Mouse (Mus musculus): ENCODE results near the gene Myh14. TPM values are rescaled to one million over a fixed set of nuclear protein-coding genes. Genes with fewer than 3 reads are reported as not detected.

Myh14 gene
- polyA plus RNA-seq, 1 experiment from 2014 or later = 1.3 TPM

DNA sequence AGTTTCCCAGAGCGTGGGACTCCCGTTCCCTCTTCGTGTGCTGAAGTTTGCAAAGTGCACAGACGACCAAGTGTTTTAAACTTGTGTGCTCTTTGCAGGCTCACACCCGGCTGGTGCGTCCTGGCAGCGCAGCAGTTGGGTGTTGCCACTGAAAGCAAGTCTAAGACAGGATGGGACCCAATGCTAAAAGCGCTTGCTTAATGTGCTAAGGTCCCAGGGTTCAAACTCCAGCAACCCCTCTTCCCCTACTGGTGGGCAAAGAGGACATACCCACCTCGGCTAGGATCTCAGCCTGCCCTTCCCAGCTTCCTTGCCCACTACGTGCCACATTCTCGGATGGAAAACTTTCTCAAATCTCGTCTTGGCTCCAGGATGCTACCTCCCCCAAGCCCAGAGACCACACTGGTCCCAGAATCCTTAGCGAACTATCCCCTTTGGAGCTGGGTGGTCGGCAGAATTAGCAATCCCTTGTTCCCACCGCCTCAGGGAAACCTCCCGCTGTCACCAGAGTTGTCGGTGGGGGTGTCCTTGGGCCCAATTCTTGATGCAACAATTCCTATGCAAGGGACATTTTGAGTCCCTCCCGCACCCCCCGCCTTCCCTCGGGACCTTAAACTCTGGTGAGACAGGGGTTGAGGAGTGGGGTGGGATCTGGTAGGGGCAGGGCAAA, 67.3 kb downstream of the Myh14 start:
- no peak for ATAC-seq (ENCODE audit: low FRiP score)
- Histone ChIP-seq H3K4me3 (ENCODE audit: low read depth, low read length) (peak overlapping the region; percentile 24; the same call in 1 of the 2 replicates), H3K9ac (ENCODE audit: low read length) (peak overlapping the region; percentile 37; the same call in 1 of the 2 replicates), H3K27me3 (ENCODE audit: control insufficient read depth, insufficient read depth, low read length) (peaks cover 26% of the 10 kb centered on the region), H3K27ac (ENCODE audit: low read depth, low read length) (no peak overlapping the region; the same call in 1 of the 2 replicates), H3K9me3 (ENCODE audit: control insufficient read depth, low read length) (no peaks in the 10 kb centered on the region), H3K4me2 (peak overlapping the region; percentile 42), H3K36me3 (ENCODE audit: control insufficient read depth, insufficient read depth, low read length) (no peaks in the 10 kb centered on the region), H3K4me1 (ENCODE audit: control insufficient read depth, insufficient read depth, low read length) (peaks cover 26% of the 10 kb centered on the region)
- peak; percentile 90 for DNase-seq (ENCODE audit: low spot score, missing footprints)
- 2% methylated on average over 20 of the region's 20 CpGs for WGBS

DNA sequence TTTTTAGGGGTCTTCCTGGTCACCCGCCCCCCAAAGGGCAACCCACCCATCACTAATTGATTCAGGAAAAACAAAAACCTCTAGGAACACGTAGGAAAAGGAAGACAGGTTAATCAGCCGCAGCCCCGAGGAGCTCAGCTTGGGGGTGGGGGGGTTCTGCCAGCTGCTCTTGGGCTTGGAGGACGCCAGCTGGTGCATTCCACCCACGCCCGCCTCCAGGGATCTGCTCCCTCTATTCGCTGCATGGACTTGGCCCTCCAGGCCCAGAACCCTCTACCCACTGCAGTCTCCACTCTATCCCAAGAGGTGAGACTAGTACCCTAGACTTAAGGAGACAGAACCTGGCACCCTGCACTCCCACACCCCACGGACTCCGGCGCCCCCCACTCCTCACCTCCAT, 68.2 kb downstream of the Myh14 start:
- DNase-seq (ENCODE audit: low spot score, missing footprints) = peak; percentile 87
- H3K4me1 ChIP-seq (ENCODE audit: control insufficient read depth, insufficient read depth, low read length) = peaks cover 26% of the 10 kb centered on the region
- peaks cover 26% of the 10 kb centered on the region for H3K27me3 ChIP-seq (ENCODE audit: control insufficient read depth, insufficient read depth, low read length)
- H3K9ac ChIP-seq (ENCODE audit: low read length) = no peak overlapping the region; the same call in 1 of the 2 replicates
- H3K4me3 ChIP-seq (ENCODE audit: low read depth, low read length) = no peak overlapping the region
- peak overlapping the region; percentile 3; the same call in 1 of the 2 replicates for H3K4me2 ChIP-seq
- WGBS = 14% methylated on average over 11 of the region's 11 CpGs
- H3K27ac ChIP-seq (ENCODE audit: low read depth, low read length) = no peak overlapping the region
- no peaks in the 10 kb centered on the region for H3K9me3 ChIP-seq (ENCODE audit: control insufficient read depth, low read length)
- peak; percentile 33 for ATAC-seq (ENCODE audit: low FRiP score)
- H3K36me3 ChIP-seq (ENCODE audit: control insufficient read depth, insufficient read depth, low read length) = no peaks in the 10 kb centered on the region

DNA sequence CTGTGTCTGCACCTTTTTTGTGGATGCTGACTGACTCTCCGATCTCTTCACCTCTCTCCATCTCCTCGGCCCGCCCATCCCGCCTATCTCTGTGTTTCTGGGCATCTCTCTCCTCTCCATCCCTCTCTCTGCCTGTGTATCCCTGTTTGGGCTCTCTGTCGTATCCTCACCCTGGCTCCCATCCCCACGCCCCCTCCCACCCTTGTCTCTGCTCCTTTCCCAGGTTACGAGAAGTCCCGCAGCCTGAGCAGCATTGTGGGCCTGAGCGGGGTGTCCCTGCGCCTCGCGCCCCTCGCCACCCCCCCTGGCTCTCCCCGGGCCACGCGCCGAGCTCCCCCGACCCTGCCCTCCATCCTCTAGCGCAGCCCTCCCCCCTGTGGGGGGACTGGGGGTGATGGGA, 69.0 kb downstream of the Myh14 start:
- Histone ChIP-seq H3K4me2 (peak overlapping the region; percentile 20), H3K36me3 (ENCODE audit: control insufficient read depth, insufficient read depth, low read length) (no peaks in the 10 kb centered on the region), H3K4me3 (ENCODE audit: low read depth, low read length) (no peak overlapping the region), H3K9ac (ENCODE audit: low read length) (peak overlapping the region; percentile 47; the same call in 1 of the 2 replicates), H3K9me3 (ENCODE audit: control insufficient read depth, low read length) (no peaks in the 10 kb centered on the region), H3K27me3 (ENCODE audit: control insufficient read depth, insufficient read depth, low read length) (peaks cover 22% of the 10 kb centered on the region), H3K4me1 (ENCODE audit: control insufficient read depth, insufficient read depth, low read length) (peaks cover 26% of the 10 kb centered on the region), H3K27ac (ENCODE audit: low read depth, low read length) (no peak overlapping the region)
- ATAC-seq (ENCODE audit: low FRiP score) (no peak), DNase-seq (ENCODE audit: low spot score, missing footprints) (peak; percentile 81)
- 16% methylated on average over 19 of the region's 19 CpGs for WGBS

- Histone ChIP-seq H3K36me3 (ENCODE audit: control insufficient read depth, insufficient read depth, low read length) (no peaks in the 10 kb centered on the region), H3K4me1 (ENCODE audit: control insufficient read depth, insufficient read depth, low read length) (peaks cover 26% of the 10 kb centered on the region), H3K27me3 (ENCODE audit: control insufficient read depth, insufficient read depth, low read length) (peaks cover 14% of the 10 kb centered on the region), H3K27ac (ENCODE audit: low read depth, low read length) (no peak overlapping the region), H3K9ac (ENCODE audit: low read length) (no peak overlapping the region), H3K9me3 (ENCODE audit: control insufficient read depth, low read length) (no peaks in the 10 kb centered on the region), H3K4me2 (no peak overlapping the region), H3K4me3 (ENCODE audit: low read depth, low read length) (no peak overlapping the region)
- WGBS = 82% methylated on average over 10 of the region's 10 CpGs
- DNase-seq (ENCODE audit: low spot score, missing footprints) (peak; percentile 53), ATAC-seq (ENCODE audit: low FRiP score) (no peak)
These were observed 69.9 kb downstream of the Myh14 start for GRCm38 (mm10) chr7:44600691-44601262.

DNA sequence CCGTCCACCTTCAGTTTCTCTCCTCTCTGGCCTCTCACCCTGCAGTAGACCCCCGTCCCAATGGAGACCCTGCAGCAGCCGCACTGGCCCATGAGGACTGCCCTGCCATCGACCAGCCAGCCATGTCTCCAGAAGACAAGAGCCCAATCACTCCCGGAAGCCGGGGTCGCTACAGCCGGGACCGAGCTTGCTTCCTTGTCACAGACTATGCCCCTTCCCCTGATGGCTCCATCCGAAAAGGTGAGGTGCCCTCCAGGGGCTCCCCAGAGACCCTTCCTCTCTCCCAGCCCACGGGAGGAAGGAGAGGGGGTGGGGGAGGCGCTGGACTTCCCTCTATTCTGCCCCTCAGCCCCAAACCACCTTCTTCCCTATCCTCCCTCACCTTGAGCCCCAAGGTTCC, 72.3 kb downstream of the Myh14 start:
- DNase-seq (ENCODE audit: low spot score, missing footprints) (no peak), ATAC-seq (ENCODE audit: low FRiP score) (no peak)
- WGBS = 84% methylated on average over 11 of the region's 12 CpGs
- Histone ChIP-seq H3K27me3 (ENCODE audit: control insufficient read depth, insufficient read depth, low read length) (peaks cover 12% of the 10 kb centered on the region), H3K4me3 (ENCODE audit: low read depth, low read length) (no peak overlapping the region), H3K27ac (ENCODE audit: low read depth, low read length) (no peak overlapping the region), H3K9me3 (ENCODE audit: control insufficient read depth, low read length) (no peaks in the 10 kb centered on the region), H3K9ac (ENCODE audit: low read length) (no peak overlapping the region), H3K4me2 (no peak overlapping the region), H3K36me3 (ENCODE audit: control insufficient read depth, insufficient read depth, low read length) (no peaks in the 10 kb centered on the region), H3K4me1 (ENCODE audit: control insufficient read depth, insufficient read depth, low read length) (peaks cover 22% of the 10 kb centered on the region)

GRCm38 (mm10) chr7:44597666-44598065, 73.0 kb downstream of the Myh14 start:
- Histone ChIP-seq H3K27ac (ENCODE audit: low read depth, low read length) (no peak overlapping the region), H3K4me2 (no peak overlapping the region), H3K27me3 (ENCODE audit: control insufficient read depth, insufficient read depth, low read length) (peaks cover 16% of the 10 kb centered on the region), H3K9ac (ENCODE audit: low read length) (no peak overlapping the region), H3K9me3 (ENCODE audit: control insufficient read depth, low read length) (no peaks in the 10 kb centered on the region), H3K4me1 (ENCODE audit: control insufficient read depth, insufficient read depth, low read length) (peaks cover 21% of the 10 kb centered on the region), H3K36me3 (ENCODE audit: control insufficient read depth, insufficient read depth, low read length) (no peaks in the 10 kb centered on the region), H3K4me3 (ENCODE audit: low read depth, low read length) (no peak overlapping the region)
- peak; percentile 67 for DNase-seq (ENCODE audit: low spot score, missing footprints)
- ATAC-seq (ENCODE audit: low FRiP score) = no peak
- whole genome bisulfite sequencing = 84% methylated on average over 4 of the region's 4 CpGs

- Histone ChIP-seq H3K36me3 (ENCODE audit: control insufficient read depth, insufficient read depth, low read length) (no peaks in the 10 kb centered on the region), H3K27me3 (ENCODE audit: control insufficient read depth, insufficient read depth, low read length) (peaks cover 19% of the 10 kb centered on the region), H3K9me3 (ENCODE audit: control insufficient read depth, low read length) (no peaks in the 10 kb centered on the region), H3K4me3 (ENCODE audit: low read depth, low read length) (no peak overlapping the region), H3K9ac (ENCODE audit: low read length) (no peak overlapping the region), H3K4me1 (ENCODE audit: control insufficient read depth, insufficient read depth, low read length) (peaks cover 16% of the 10 kb centered on the region), H3K4me2 (no peak overlapping the region), H3K27ac (ENCODE audit: low read depth, low read length) (no peak overlapping the region)
- WGBS = 65% methylated on average over 5 of the region's 5 CpGs
- peak; percentile 53 for DNase-seq (ENCODE audit: low spot score, missing footprints)
- no peak for ATAC-seq (ENCODE audit: low FRiP score)
These were observed 73.6 kb downstream of the Myh14 start for GRCm38 (mm10) chr7:44596996-44597538.

- peaks cover 24% of the 10 kb centered on the region for H3K27me3 ChIP-seq (ENCODE audit: control insufficient read depth, insufficient read depth, low read length)
- H3K36me3 ChIP-seq (ENCODE audit: control insufficient read depth, insufficient read depth, low read length) = no peaks in the 10 kb centered on the region
- no peak overlapping the region for H3K4me3 ChIP-seq (ENCODE audit: low read depth, low read length)
- WGBS = 88% methylated on average over 6 of the region's 6 CpGs
- no peak overlapping the region for H3K27ac ChIP-seq (ENCODE audit: low read depth, low read length)
- ATAC-seq (ENCODE audit: low FRiP score) = no peak
- no peak for DNase-seq (ENCODE audit: low spot score, missing footprints)
- no peak overlapping the region for H3K9ac ChIP-seq (ENCODE audit: low read length)
- no peak overlapping the region for H3K4me2 ChIP-seq
- H3K4me1 ChIP-seq (ENCODE audit: control insufficient read depth, insufficient read depth, low read length) = peaks cover 22% of the 10 kb centered on the region
- H3K9me3 ChIP-seq (ENCODE audit: control insufficient read depth, low read length) = no peaks in the 10 kb centered on the region
These were observed 74.6 kb downstream of the Myh14 start for GRCm38 (mm10) chr7:44596051-44596450.

- H3K4me1 ChIP-seq (ENCODE audit: control insufficient read depth, insufficient read depth, low read length) = peaks cover 23% of the 10 kb centered on the region
- WGBS = 93% methylated on average over 20 of the region's 20 CpGs
These were observed 75.5 kb downstream of the Myh14 start for GRCm38 (mm10) chr7:44595131-44595561.

More at GRCm38 (mm10) chr7:44595131-44595561, 75.5 kb downstream of the Myh14 start:
- H3K27ac ChIP-seq (ENCODE audit: low read depth, low read length) = no peak overlapping the region
- no peak for ATAC-seq (ENCODE audit: low FRiP score)
- no peaks in the 10 kb centered on the region for H3K9me3 ChIP-seq (ENCODE audit: control insufficient read depth, low read length)
- DNase-seq (ENCODE audit: low spot score, missing footprints) = no peak
- no peak overlapping the region for H3K9ac ChIP-seq (ENCODE audit: low read length)
- no peak overlapping the region for H3K4me2 ChIP-seq
- H3K27me3 ChIP-seq (ENCODE audit: control insufficient read depth, insufficient read depth, low read length) = peaks cover 25% of the 10 kb centered on the region
- no peak overlapping the region for H3K4me3 ChIP-seq (ENCODE audit: low read depth, low read length)
- H3K36me3 ChIP-seq (ENCODE audit: control insufficient read depth, insufficient read depth, low read length) = no peaks in the 10 kb centered on the region
